Mouse (Mus musculus): ENCODE data around the gene Zfp329. TPM values are rescaled to one million over a fixed set of nuclear protein-coding genes. Genes with fewer than 3 reads are reported as not detected.

Zfp329 gene
- polyA plus RNA-seq, 1 experiment = 4.2 TPM

DNA sequence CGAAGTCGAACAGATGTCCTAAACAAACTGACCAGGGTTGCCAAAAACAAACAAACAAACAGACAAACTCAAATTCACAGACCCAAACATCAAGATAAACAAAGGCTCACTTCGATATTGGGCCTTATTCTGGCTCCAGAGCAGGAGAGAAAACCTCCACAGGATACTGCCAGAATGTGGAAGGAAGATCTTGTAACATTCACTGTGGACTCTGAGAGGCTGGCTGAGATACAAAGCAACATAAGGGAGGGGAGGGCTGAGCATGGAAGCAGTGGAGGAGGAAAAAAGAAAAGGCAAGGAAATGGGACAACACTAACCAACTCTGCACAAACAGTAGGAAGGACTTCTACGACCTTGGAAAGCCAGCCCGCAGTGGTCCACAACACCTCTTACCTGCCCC is 39.5 kb downstream of the Zfp329 start:
- H3K4me3 ChIP-seq (ENCODE audit: insufficient read depth, low read depth, low read length) = no peak overlapping the region; the same call in 1 of the 2 replicates
- peaks cover 3% of the 10 kb centered on the region; the same call in 1 of the 2 replicates for H3K4me1 ChIP-seq (ENCODE audit: control insufficient read depth, insufficient read depth, insufficient read length, low read length)
- no peak overlapping the region for H3K27ac ChIP-seq (replicated peaks; ENCODE audit: low read depth, low read length)

DNA sequence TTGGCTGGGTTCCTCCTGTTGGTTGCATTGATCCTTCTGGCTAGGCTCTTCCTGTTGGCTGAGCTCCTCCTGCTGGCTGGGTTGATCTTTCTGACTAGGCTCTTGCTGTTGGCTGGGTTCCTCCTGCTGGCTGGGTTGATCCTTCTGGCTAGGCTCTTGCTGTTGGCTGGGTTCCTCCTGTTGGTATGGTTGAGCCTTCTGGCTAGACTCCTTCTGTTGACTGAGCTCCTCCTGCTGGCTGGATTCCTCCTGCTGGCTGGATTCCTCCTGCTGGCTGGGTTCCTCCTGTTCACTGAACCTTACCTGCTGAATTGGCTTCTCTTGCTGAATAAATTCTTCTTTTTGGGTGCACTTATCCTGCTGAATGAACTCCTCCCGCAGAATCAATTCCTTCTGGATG is 44.1 kb downstream of the Zfp329 start:
- Histone ChIP-seq H3K27ac (replicated peaks; ENCODE audit: low read depth, low read length) (no peak overlapping the region), H3K4me1 (ENCODE audit: control insufficient read depth, insufficient read depth, insufficient read length, low read length) (no peaks in the 10 kb centered on the region), H3K4me3 (ENCODE audit: insufficient read depth, low read depth, low read length) (no peak overlapping the region)

DNA sequence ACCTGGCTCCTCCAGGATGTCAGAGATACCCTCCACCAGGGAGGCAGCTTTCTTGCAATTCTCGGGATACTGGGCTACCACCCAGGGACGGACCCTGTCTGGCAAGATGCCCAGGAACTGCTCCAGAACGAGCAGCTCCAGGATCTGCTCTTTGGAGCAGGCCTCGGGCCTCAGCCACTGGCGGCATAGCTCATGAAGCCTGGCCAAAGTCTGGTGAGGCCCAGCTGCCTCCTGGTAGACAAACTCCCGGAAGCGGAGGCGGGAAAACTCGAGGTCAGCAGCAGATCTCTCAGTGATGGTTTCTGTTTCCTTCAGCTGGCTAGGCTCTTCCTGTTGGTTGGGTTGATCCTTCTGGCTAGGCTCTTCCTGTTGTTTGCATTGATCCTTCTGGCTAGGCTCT is 44.5 kb downstream of the Zfp329 start:
- Histone ChIP-seq H3K4me3 (ENCODE audit: insufficient read depth, low read depth, low read length) (no peak overlapping the region), H3K4me1 (ENCODE audit: control insufficient read depth, insufficient read depth, insufficient read length, low read length) (no peaks in the 10 kb centered on the region), H3K27ac (replicated peaks; ENCODE audit: low read depth, low read length) (no peak overlapping the region)

Other genes with a start within 250 kb of the Zfp329 start
- not detected in 2 replicates for gene Vmn2r53, start 210.1 kb downstream of the Zfp329 start, polyA plus RNA-seq (2012; ENCODE audit: insufficient read depth, insufficient read length, missing spikeins)
- not detected in 2 replicates for gene Vmn2r54, start 178.5 kb downstream of the Zfp329 start, polyA plus RNA-seq (2012; ENCODE audit: insufficient read depth, insufficient read length, missing spikeins)
- not detected in 2 replicates for gene Vmn2r55, start 133.9 kb downstream of the Zfp329 start, polyA plus RNA-seq (2012; ENCODE audit: insufficient read depth, insufficient read length, missing spikeins)
- not detected in 2 replicates for gene Vmn2r56, start 83.9 kb downstream of the Zfp329 start, polyA plus RNA-seq (2012; ENCODE audit: insufficient read depth, insufficient read length, missing spikeins)
- gene Zscan18, start 15.2 kb downstream of the Zfp329 start, polyA plus RNA-seq (2012; ENCODE audit: insufficient read depth, insufficient read length, missing spikeins) = not detected in 2 replicates
- 12.2 and 15.1 TPM in 2 replicates for gene Zfp110, start 15.9 kb upstream of the Zfp329 start, polyA plus RNA-seq (2012; ENCODE audit: insufficient read depth, insufficient read length, missing spikeins)
- gene Zfp128, start 62.3 kb upstream of the Zfp329 start, polyA plus RNA-seq (2012; ENCODE audit: insufficient read depth, insufficient read length, missing spikeins) = 2.0 and 2.5 TPM in 2 replicates
- gene Zscan22, start 79.0 kb upstream of the Zfp329 start, polyA plus RNA-seq (2012; ENCODE audit: insufficient read depth, insufficient read length, missing spikeins) = 3.0 and 3.6 TPM in 2 replicates
- gene Rps5, start 103.4 kb upstream of the Zfp329 start, polyA plus RNA-seq (2012; ENCODE audit: insufficient read depth, insufficient read length, missing spikeins) = 533 and 648 TPM in 2 replicates
- gene Rnf225, start 108.6 kb upstream of the Zfp329 start, polyA plus RNA-seq (2012; ENCODE audit: insufficient read depth, insufficient read length, missing spikeins) = not detected in 2 replicates
- 1.4 and 2.7 TPM in 2 replicates for gene Zfp324, start 147.0 kb upstream of the Zfp329 start, polyA plus RNA-seq (2012; ENCODE audit: insufficient read depth, insufficient read length, missing spikeins)
- gene Zfp446, start 159.0 kb upstream of the Zfp329 start, polyA plus RNA-seq (2012; ENCODE audit: insufficient read depth, insufficient read length, missing spikeins) = 0.55 and 1.2 TPM in 2 replicates
- gene Slc27a5, start 179.3 kb upstream of the Zfp329 start, polyA plus RNA-seq (2012; ENCODE audit: insufficient read depth, insufficient read length, missing spikeins) = not detected in 2 replicates
- 39.4 and 56.3 TPM in 2 replicates for gene Trim28, start 180.3 kb upstream of the Zfp329 start, polyA plus RNA-seq (2012; ENCODE audit: insufficient read depth, insufficient read length, missing spikeins)
- gene Zbtb45, start 191.2 kb upstream of the Zfp329 start, polyA plus RNA-seq (2012; ENCODE audit: insufficient read depth, insufficient read length, missing spikeins) = 2.1 and 4.0 TPM in 2 replicates
- gene Chmp2a, start 215.9 kb upstream of the Zfp329 start, polyA plus RNA-seq (2012; ENCODE audit: insufficient read depth, insufficient read length, missing spikeins) = 194 and 239 TPM in 2 replicates
- gene Ube2m, start 219.4 kb upstream of the Zfp329 start, polyA plus RNA-seq (2012; ENCODE audit: insufficient read depth, insufficient read length, missing spikeins) = 258 and 293 TPM in 2 replicates
- gene Mzf1, start 235.9 kb upstream of the Zfp329 start, polyA plus RNA-seq (2012; ENCODE audit: insufficient read depth, insufficient read length, missing spikeins) = not detected in 2 replicates